Mouse (Mus musculus) thymus, postnatal 0 days (tissue): ENCODE results near the gene Kif21a. TPM values are rescaled to one million over a fixed set of nuclear protein-coding genes. Genes with fewer than 3 reads are reported as not detected.

Experiments used
- DNase-seq: peaks from one replicate; pipeline ENCODE4 v3.0.0-alpha.2; 2015; ENCODE audit warnings: low spot score
- polyA plus RNA-seq: library from polyadenylated mRNA; unstranded; fragments of >200 nt; fragmentation: Nextera tagmentation; extraction: Ambion mirVana; gene quantifications from 2 replicates; pipeline ENCODE4 v1.2.1, GENCODE M21; 2015

Gene Kif21a
- polyA plus RNA-seq, 1 experiment from 2014 or later, result 3.1 TPM

DNA sequence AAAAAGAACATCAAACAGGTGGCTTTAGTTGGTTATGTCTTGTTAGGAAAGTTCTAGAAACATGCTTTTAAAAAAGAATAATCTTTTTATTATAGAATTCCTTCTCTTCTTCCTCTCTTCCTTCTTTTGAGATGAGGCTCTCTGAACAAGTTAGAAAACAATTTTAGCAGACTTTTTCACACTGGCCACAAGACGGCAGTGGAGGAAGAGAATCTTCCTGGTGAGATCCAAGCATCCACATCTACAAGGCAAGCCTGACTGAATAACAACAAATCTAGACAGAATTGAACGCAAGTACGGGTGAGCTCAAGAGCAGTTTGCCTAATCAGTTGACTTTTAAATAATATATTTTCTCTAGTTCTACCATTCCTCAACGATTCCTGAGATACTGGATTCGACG is 98.4 kb downstream of the Kif21a start:
- DNase-seq, result no peak

GRCm38 (mm10) chr15:90938469-90938868 is 111.3 kb downstream of the Kif21a start:
- no peak for DNase-seq

GRCm38 (mm10) chr15:90935579-90935978 is 114.2 kb downstream of the Kif21a start:
- DNase-seq, result no peak

GRCm38 (mm10) chr15:90931451-90931850 is 118.3 kb downstream of the Kif21a start:
- DNase-seq, result no peak

DNA sequence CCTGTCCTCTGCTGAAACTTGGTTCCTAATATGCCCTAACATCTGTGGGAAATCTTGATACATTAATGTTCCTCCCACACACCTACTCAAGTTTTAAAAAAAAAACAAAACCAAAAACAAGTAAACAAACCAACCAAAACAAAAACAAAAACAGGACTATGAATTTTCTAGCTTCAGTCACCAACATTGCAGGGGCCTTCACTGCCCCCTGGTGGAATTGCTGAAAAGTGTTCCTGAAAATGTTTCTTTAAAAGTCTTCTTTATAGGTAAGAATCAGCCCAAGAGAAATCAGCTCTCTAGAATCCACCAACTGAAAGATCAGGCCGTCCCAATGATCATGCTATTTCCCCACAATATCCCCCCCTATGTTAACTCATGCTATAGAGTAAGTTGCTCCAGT is 120.7 kb downstream of the Kif21a start:
- no peak for DNase-seq

DNA sequence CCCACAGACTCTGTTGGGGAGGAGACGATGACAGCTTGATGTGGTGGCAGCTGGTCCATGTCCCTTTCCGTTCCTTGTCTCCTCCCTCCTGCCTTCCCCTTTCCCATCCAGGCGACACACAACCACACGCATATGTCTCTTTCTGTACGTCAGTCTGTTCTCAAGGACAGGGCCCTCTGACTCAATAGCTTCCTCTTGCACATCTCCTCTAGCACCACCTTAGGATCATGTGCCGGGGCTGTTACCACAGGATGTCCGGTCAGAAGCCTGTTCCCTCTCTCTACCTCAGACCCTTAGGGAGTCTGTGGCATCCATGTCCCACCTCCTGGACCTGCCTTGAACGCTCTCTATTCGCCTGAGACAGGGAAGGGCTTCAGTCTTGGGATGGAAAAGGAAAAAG is 153.3 kb downstream of the Kif21a start:
- DNase-seq, result no peak

GRCm38 (mm10) chr15:90887466-90887865 is 162.3 kb downstream of the Kif21a start:
- DNase-seq, result no peak

Other genes starting within 250 kb of the Kif21a start
- 0.79 and 0.84 TPM in 2 replicates for gene Abcd2, start 141.9 kb upstream of the Kif21a start, polyA plus RNA-seq
- not detected in 2 replicates for gene CN725425, start 149.5 kb upstream of the Kif21a start, polyA plus RNA-seq